Mouse (Mus musculus): ENCODE results near the gene Prdm13. TPM values are rescaled to one million over a fixed set of nuclear protein-coding genes. Genes with fewer than 3 reads are reported as not detected.

Gene Prdm13
- polyA plus RNA-seq (2015; fragmentation: Nextera tagmentation; extraction: Ambion mirVana), result 0.36 and 0.48 TPM in 2 replicates

- H3K27ac ChIP-seq (ENCODE audit: low read depth, low read length), result no peak within 1 kb of the TSS
- H3K27me3 ChIP-seq (replicated peaks; ENCODE audit: control insufficient read depth, insufficient read depth, low read length), result peaks cover 49% of the 10 kb centered on the region
- H3K4me1 ChIP-seq (ENCODE audit: control insufficient read depth, insufficient read depth, low read depth, low read length), result peaks cover 11% of the 10 kb centered on the region
- H3K36me3 ChIP-seq (ENCODE audit: control insufficient read depth, insufficient read depth, low read length), result no peaks in the 10 kb centered on the region
- ATAC-seq, result peak; percentile 58
- H3K4me2 ChIP-seq (ENCODE audit: low read length), result peak within 1 kb of the TSS; percentile 16
- WGBS, result under 1% methylated on average over 38 of the region's 38 CpGs
- no peaks in the 10 kb centered on the region; the same call in 1 of the 2 replicates for H3K9me3 ChIP-seq (ENCODE audit: control insufficient read depth, low read length)
- H3K9ac ChIP-seq (ENCODE audit: low read depth, low read length), result no peak within 1 kb of the TSS
- peak within 1 kb of the TSS; percentile 20; the same call in 1 of the 2 replicates for H3K4me3 ChIP-seq (ENCODE audit: low read length)
These were observed at the start of gene Prdm13 for GRCm38 (mm10) chr4:21685595-21686091. TSS of gene Prdm13 (minus strand) at chr4:21685963.

DNA sequence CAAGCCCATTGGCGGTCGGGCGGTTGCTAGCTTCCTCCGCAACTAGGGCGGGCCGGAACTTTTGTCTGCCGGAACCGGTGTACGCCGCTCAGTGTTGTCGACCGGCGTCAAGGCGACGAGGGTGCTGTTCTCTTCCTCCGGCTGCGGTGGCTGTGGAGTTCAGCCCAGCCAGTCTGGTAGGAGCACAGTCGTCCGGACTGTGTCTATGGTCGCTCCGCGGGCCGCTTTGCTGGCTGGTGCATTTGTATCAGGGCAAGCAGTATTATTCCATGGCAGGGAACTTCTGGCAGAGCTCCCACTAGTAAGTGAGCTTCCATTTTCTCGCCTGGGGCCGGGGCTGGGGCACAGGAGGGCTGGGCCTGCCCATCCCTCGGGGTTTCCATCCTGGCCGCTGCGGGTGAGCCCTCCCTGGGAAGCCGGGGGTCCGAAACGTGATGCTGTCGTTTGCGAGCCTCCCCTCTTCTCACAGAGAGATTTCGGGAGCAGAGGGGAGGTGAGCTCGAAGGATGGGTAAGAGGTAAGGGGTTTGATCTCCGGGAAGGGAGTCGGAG lies 41.9 kb upstream of the Prdm13 start, which contains the start of gene Ccnc:
Ccnc (plus strand) TSS at position 87 of the 551 bp plus-strand sequence.
- Histone ChIP-seq H3K9me3 (ENCODE audit: control insufficient read depth, low read length) (no peaks in the 10 kb centered on the region), H3K27me3 (replicated peaks; ENCODE audit: control insufficient read depth, insufficient read depth, low read length) (no peaks in the 10 kb centered on the region), H3K4me3 (ENCODE audit: low read length) (peak within 1 kb of the TSS; percentile 74), H3K9ac (ENCODE audit: low read depth, low read length) (peak within 1 kb of the TSS; percentile 85), H3K4me2 (ENCODE audit: low read length) (peak within 1 kb of the TSS; percentile 69), H3K36me3 (ENCODE audit: control insufficient read depth, insufficient read depth, low read length) (no peaks in the 10 kb centered on the region), H3K27ac (ENCODE audit: low read depth, low read length) (peak within 1 kb of the TSS; percentile 82), H3K4me1 (ENCODE audit: control insufficient read depth, insufficient read depth, low read depth, low read length) (peaks cover 11% of the 10 kb centered on the region)
- ATAC-seq, result peak; percentile 99
- under 1% methylated on average over 37 of the region's 37 CpGs for WGBS

DNA sequence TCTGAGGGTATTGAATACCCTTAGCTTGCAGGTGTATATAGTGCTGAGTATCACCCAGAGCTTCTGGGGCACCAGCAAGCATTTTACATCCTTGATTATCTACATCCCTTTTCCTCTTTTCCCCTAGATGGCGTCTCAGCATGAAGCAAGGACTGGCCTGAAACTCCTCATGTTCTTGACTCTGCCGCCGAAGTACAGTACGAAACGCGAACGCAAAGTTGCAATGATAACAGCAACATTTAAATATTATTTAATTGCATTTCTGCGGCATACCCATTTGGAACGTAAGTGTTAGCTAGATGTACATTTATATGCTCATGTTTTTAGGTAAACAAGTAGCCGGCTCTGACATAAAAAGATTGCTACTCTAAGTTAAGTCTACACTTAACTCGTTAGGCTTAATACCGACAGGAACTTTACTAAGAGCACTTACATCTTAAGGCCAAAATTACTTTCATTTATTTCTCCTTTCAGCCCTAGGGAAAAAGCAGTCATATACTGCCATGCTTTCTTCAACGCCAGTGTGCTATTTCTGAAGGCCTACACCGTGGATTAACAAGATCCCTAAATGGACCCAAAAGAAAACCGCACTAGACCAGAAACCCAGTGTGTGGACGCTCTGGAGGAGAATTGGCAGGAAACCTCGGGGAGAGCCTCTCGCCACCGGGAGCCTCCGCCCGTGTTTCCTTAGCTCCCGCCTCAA lies 41.3 kb upstream of the Prdm13 start:
- Histone ChIP-seq H3K27ac (ENCODE audit: low read depth, low read length) (peak overlapping the region; percentile 82), H3K27me3 (replicated peaks; ENCODE audit: control insufficient read depth, insufficient read depth, low read length) (no peaks in the 10 kb centered on the region), H3K4me1 (ENCODE audit: control insufficient read depth, insufficient read depth, low read depth, low read length) (peaks cover 11% of the 10 kb centered on the region), H3K36me3 (ENCODE audit: control insufficient read depth, insufficient read depth, low read length) (no peaks in the 10 kb centered on the region), H3K9me3 (ENCODE audit: control insufficient read depth, low read length) (no peaks in the 10 kb centered on the region), H3K4me2 (ENCODE audit: low read length) (peak overlapping the region; percentile 69), H3K4me3 (ENCODE audit: low read length) (peak overlapping the region; percentile 74), H3K9ac (ENCODE audit: low read depth, low read length) (peak overlapping the region; percentile 85)
- peak; percentile 45 for ATAC-seq
- under 1% methylated on average over 22 of the region's 22 CpGs for WGBS

DNA sequence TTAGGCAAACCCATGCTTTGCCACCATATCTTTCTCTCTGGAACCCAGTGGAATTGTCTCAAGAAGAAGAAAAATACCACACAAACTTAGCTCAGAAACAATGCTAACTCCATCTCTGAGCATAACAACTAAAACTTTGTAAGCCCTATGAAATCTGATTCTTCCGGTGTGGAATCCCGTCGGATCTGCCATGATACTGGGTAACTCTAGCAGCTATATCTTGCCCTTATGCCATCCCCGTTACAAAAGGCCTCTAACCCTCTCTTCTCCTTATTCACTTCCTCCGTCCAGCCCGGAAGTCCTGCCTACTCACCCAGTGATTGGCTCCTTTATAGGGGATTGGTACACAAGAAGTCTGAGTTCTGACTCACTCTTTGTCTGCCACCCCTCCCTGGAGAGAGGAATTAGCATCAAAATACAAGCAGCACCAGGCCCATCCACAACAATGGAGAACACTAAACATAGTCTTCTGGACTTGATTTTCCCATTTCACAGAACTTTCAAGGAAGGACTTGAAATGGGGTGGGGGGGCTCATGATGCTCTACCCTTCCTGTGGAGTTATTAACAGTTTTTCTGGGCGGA lies 37.1 kb upstream of the Prdm13 start:
- no peaks in the 10 kb centered on the region for H3K9me3 ChIP-seq (ENCODE audit: control insufficient read depth, low read length)
- no peaks in the 10 kb centered on the region for H3K27me3 ChIP-seq (replicated peaks; ENCODE audit: control insufficient read depth, insufficient read depth, low read length)
- H3K36me3 ChIP-seq (ENCODE audit: control insufficient read depth, insufficient read depth, low read length), result no peaks in the 10 kb centered on the region
- H3K4me2 ChIP-seq (ENCODE audit: low read length), result no peak overlapping the region
- no peaks in the 10 kb centered on the region for H3K4me1 ChIP-seq (ENCODE audit: control insufficient read depth, insufficient read depth, low read depth, low read length)
- 35% methylated on average over 7 of the region's 7 CpGs for WGBS
- ATAC-seq, result no peak
- no peak overlapping the region for H3K4me3 ChIP-seq (ENCODE audit: low read length)
- H3K27ac ChIP-seq (ENCODE audit: low read depth, low read length), result no peak overlapping the region
- no peak overlapping the region for H3K9ac ChIP-seq (ENCODE audit: low read depth, low read length)

DNA sequence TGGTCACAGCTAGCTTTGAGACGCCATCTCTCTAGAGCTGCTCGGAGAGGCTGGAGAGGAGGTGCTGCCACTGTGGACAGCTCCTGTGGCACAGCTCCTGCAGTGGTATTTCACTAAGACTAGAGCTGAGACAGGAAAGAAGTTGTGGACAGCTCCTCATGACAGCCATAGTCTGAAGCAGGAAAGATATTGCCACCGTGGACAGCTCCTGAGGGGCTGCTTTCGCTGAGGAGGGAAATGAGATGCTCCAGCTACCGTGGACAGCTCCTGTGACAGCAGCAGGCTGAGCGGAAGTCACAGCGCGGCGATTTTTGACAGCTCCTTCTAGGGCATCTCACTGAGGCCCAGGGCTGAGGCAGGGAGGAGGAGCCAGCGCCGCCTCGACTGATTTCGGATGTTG lies 26.4 kb upstream of the Prdm13 start:
- H3K27ac ChIP-seq (ENCODE audit: low read depth, low read length), result no peak overlapping the region
- 6% methylated on average over 13 of the region's 13 CpGs for WGBS
- H3K4me3 ChIP-seq (ENCODE audit: low read length), result peak overlapping the region; percentile 28
- no peaks in the 10 kb centered on the region for H3K9me3 ChIP-seq (ENCODE audit: control insufficient read depth, low read length)
- peak overlapping the region; percentile 33; the same call in 1 of the 2 replicates for H3K9ac ChIP-seq (ENCODE audit: low read depth, low read length)
- ATAC-seq, result peak; percentile 89
- H3K4me1 ChIP-seq (ENCODE audit: control insufficient read depth, insufficient read depth, low read depth, low read length), result peaks cover 4% of the 10 kb centered on the region
- H3K27me3 ChIP-seq (replicated peaks; ENCODE audit: control insufficient read depth, insufficient read depth, low read length), result no peaks in the 10 kb centered on the region
- H3K36me3 ChIP-seq (ENCODE audit: control insufficient read depth, insufficient read depth, low read length), result no peaks in the 10 kb centered on the region
- H3K4me2 ChIP-seq (ENCODE audit: low read length), result peak overlapping the region; percentile 49

DNA sequence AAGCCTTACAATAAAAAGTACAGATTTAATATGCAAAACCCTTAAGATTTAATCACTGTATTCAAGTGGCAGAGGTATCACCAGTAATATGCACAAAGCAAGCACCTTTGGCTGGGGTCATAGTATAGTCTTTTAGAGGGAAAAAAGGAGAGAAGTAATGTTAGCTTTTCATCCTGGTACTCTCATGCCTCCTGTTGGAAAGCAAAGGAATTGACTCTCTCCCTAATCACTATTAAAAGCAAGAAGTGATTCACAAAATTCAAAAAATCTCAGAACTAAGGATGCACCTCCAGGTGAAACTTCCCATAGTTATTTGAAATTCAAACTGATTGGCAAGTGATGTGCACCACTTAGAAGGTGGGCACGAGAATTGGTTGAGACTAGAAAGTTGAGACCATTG lies 19.3 kb upstream of the Prdm13 start:
- Histone ChIP-seq H3K27ac (ENCODE audit: low read depth, low read length) (no peak overlapping the region), H3K27me3 (replicated peaks; ENCODE audit: control insufficient read depth, insufficient read depth, low read length) (no peaks in the 10 kb centered on the region), H3K4me3 (ENCODE audit: low read length) (no peak overlapping the region), H3K9ac (ENCODE audit: low read depth, low read length) (no peak overlapping the region), H3K36me3 (ENCODE audit: control insufficient read depth, insufficient read depth, low read length) (no peaks in the 10 kb centered on the region), H3K4me2 (ENCODE audit: low read length) (no peak overlapping the region), H3K4me1 (ENCODE audit: control insufficient read depth, insufficient read depth, low read depth, low read length) (no peaks in the 10 kb centered on the region), H3K9me3 (ENCODE audit: control insufficient read depth, low read length) (no peaks in the 10 kb centered on the region)
- ATAC-seq, result no peak
- 55% methylated on average over 1 of the region's 1 CpGs for WGBS

- Histone ChIP-seq H3K9ac (ENCODE audit: low read depth, low read length) (no peak overlapping the region), H3K4me1 (ENCODE audit: control insufficient read depth, insufficient read depth, low read depth, low read length) (no peaks in the 10 kb centered on the region), H3K4me2 (ENCODE audit: low read length) (no peak overlapping the region), H3K36me3 (ENCODE audit: control insufficient read depth, insufficient read depth, low read length) (no peaks in the 10 kb centered on the region), H3K9me3 (ENCODE audit: control insufficient read depth, low read length) (no peaks in the 10 kb centered on the region), H3K27me3 (replicated peaks; ENCODE audit: control insufficient read depth, insufficient read depth, low read length) (peaks cover 26% of the 10 kb centered on the region), H3K27ac (ENCODE audit: low read depth, low read length) (no peak overlapping the region), H3K4me3 (ENCODE audit: low read length) (no peak overlapping the region)
- WGBS, result 38% methylated on average over 7 of the region's 7 CpGs
- ATAC-seq, result peak; percentile 60; the same call in 1 of the 2 replicates
These were observed 10.0 kb upstream of the Prdm13 start for GRCm38 (mm10) chr4:21695638-21696254.

DNA sequence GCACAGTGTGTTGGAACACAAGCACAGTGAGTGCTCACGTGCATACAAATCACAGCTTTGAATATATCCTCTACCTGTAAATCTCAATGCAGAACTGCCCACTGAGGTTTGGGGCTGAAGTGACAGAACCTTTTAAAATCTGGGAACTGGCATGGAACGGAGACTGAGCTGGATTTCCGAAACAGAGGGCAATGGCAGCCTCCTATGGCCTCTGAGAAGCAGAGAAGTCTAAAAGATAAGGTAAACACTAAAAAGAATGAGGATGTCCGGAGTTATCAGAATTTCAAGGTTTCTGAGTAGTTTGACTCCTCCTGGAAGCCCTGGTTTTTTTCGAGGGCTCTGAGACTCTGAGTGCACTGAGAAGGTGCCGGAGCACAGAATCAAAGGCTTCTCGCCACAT lies 4.5 kb upstream of the Prdm13 start:
- no peak overlapping the region for H3K9ac ChIP-seq (ENCODE audit: low read depth, low read length)
- H3K36me3 ChIP-seq (ENCODE audit: control insufficient read depth, insufficient read depth, low read length), result no peaks in the 10 kb centered on the region
- H3K4me1 ChIP-seq (ENCODE audit: control insufficient read depth, insufficient read depth, low read depth, low read length), result peaks cover 11% of the 10 kb centered on the region
- H3K27ac ChIP-seq (ENCODE audit: low read depth, low read length), result no peak overlapping the region
- H3K9me3 ChIP-seq (ENCODE audit: control insufficient read depth, low read length), result no peaks in the 10 kb centered on the region
- H3K27me3 ChIP-seq (replicated peaks; ENCODE audit: control insufficient read depth, insufficient read depth, low read length), result peaks cover 37% of the 10 kb centered on the region
- no peak for ATAC-seq
- H3K4me3 ChIP-seq (ENCODE audit: low read length), result no peak overlapping the region
- WGBS, result 12% methylated on average over 7 of the region's 7 CpGs
- H3K4me2 ChIP-seq (ENCODE audit: low read length), result no peak overlapping the region
